Mouse (Mus musculus): Measurements from ENCODE around the gene Ap1s3. TPM values are rescaled to one million over a fixed set of nuclear protein-coding genes. Genes with fewer than 3 reads are reported as not detected.

Gene Ap1s3
- polyA plus RNA-seq, 1 experiment = 1.8 TPM

- WGBS = 11% methylated on average over 5 of the region's 5 CpGs
- TF ChIP-seq POLR2A (IDR thresholded peaks at IDR 0.05; ENCODE audit: borderline replicate concordance, insufficient read depth, low read length) = no peak
- TF ChIP-seq CTCF (IDR thresholded peaks at IDR 0.05; ENCODE audit: borderline replicate concordance, insufficient read depth, low read depth, low read length) = peak; percentile 35; the same call in 1 of the 2 replicates
- H3K27ac ChIP-seq (ENCODE audit: insufficient read depth, low read length) = no peak overlapping the region
Measured at GRCm38 (mm10) chr1:79682936-79683335, 11.2 kb upstream of the Ap1s3 start.

GRCm38 (mm10) chr1:79680777-79681176 is 9.0 kb upstream of the Ap1s3 start:
- Histone ChIP-seq H3K27ac (ENCODE audit: insufficient read depth, low read length) (no peak overlapping the region), H3K4me3 (replicated peaks; ENCODE audit: insufficient read depth, low read depth, low read length) (no peak overlapping the region), H3K4me1 (ENCODE audit: control insufficient read depth, insufficient read depth, low read length) (no peaks in the 10 kb centered on the region), H3K27me3 (ENCODE audit: control insufficient read depth, insufficient read depth, low read length) (no peaks in the 10 kb centered on the region)
- no peak for DNase-seq
- TF ChIP-seq CTCF (IDR thresholded peaks at IDR 0.05; ENCODE audit: borderline replicate concordance, insufficient read depth, low read depth, low read length) (no peak), POLR2A (IDR thresholded peaks at IDR 0.05; ENCODE audit: borderline replicate concordance, insufficient read depth, low read length) (no peak)
- 77% methylated on average over 3 of the region's 3 CpGs for WGBS

More at GRCm38 (mm10) chr1:79682936-79683335, 11.2 kb upstream of the Ap1s3 start:
- Histone ChIP-seq H3K4me1 (ENCODE audit: control insufficient read depth, insufficient read depth, low read length) (no peaks in the 10 kb centered on the region), H3K4me3 (replicated peaks; ENCODE audit: insufficient read depth, low read depth, low read length) (no peak overlapping the region), H3K27me3 (ENCODE audit: control insufficient read depth, insufficient read depth, low read length) (no peaks in the 10 kb centered on the region)
- no peak for DNase-seq

GRCm38 (mm10) chr1:79678117-79678684 is 6.4 kb upstream of the Ap1s3 start:
- TF ChIP-seq CTCF (IDR thresholded peaks at IDR 0.05; ENCODE audit: borderline replicate concordance, insufficient read depth, low read depth, low read length) = no peak
- no peak for TF ChIP-seq POLR2A (IDR thresholded peaks at IDR 0.05; ENCODE audit: borderline replicate concordance, insufficient read depth, low read length)
- 84% methylated on average over 8 of the region's 8 CpGs for WGBS
- H3K27me3 ChIP-seq (ENCODE audit: control insufficient read depth, insufficient read depth, low read length) = no peaks in the 10 kb centered on the region
- H3K27ac ChIP-seq (ENCODE audit: insufficient read depth, low read length) = no peak overlapping the region
- no peak overlapping the region for H3K4me3 ChIP-seq (replicated peaks; ENCODE audit: insufficient read depth, low read depth, low read length)
- DNase-seq = no peak
- H3K4me1 ChIP-seq (ENCODE audit: control insufficient read depth, insufficient read depth, low read length) = no peaks in the 10 kb centered on the region

- H3K4me1 ChIP-seq (ENCODE audit: control insufficient read depth, insufficient read depth, low read length) = no peaks in the 10 kb centered on the region; the same call in 1 of the 2 replicates
- DNase-seq = no peak
- no peak overlapping the region for H3K4me3 ChIP-seq (replicated peaks; ENCODE audit: insufficient read depth, low read depth, low read length)
- no peak overlapping the region for H3K27ac ChIP-seq (ENCODE audit: insufficient read depth, low read length)
- no peak for TF ChIP-seq CTCF (IDR thresholded peaks at IDR 0.05; ENCODE audit: borderline replicate concordance, insufficient read depth, low read depth, low read length)
- no peak for TF ChIP-seq POLR2A (IDR thresholded peaks at IDR 0.05; ENCODE audit: borderline replicate concordance, insufficient read depth, low read length)
- H3K27me3 ChIP-seq (ENCODE audit: control insufficient read depth, insufficient read depth, low read length) = no peaks in the 10 kb centered on the region
- WGBS = 82% methylated on average over 4 of the region's 4 CpGs
Measured at GRCm38 (mm10) chr1:79675716-79676115, 3.9 kb upstream of the Ap1s3 start.

- Histone ChIP-seq H3K4me3 (replicated peaks; ENCODE audit: insufficient read depth, low read depth, low read length) (peak overlapping the region; percentile 82), H3K27me3 (ENCODE audit: control insufficient read depth, insufficient read depth, low read length) (no peaks in the 10 kb centered on the region), H3K4me1 (ENCODE audit: control insufficient read depth, insufficient read depth, low read length) (no peaks in the 10 kb centered on the region; the same call in 1 of the 2 replicates), H3K27ac (ENCODE audit: insufficient read depth, low read length) (no peak overlapping the region)
- WGBS = 5% methylated on average over 11 of the region's 11 CpGs
- DNase-seq = no peak
- no peak for TF ChIP-seq POLR2A (IDR thresholded peaks at IDR 0.05; ENCODE audit: borderline replicate concordance, insufficient read depth, low read length)
- no peak for TF ChIP-seq CTCF (IDR thresholded peaks at IDR 0.05; ENCODE audit: borderline replicate concordance, insufficient read depth, low read depth, low read length)
Measured at GRCm38 (mm10) chr1:79671196-79671542, 603 bp downstream of the Ap1s3 start.

- TF ChIP-seq CTCF (IDR thresholded peaks at IDR 0.05; ENCODE audit: borderline replicate concordance, insufficient read depth, low read depth, low read length) = no peak
- TF ChIP-seq POLR2A (IDR thresholded peaks at IDR 0.05; ENCODE audit: borderline replicate concordance, insufficient read depth, low read length) = no peak
- no peak for DNase-seq
- whole genome bisulfite sequencing = 90% methylated on average over 9 of the region's 9 CpGs
- peaks cover 3% of the 10 kb centered on the region; the same call in 1 of the 2 replicates for H3K4me1 ChIP-seq (ENCODE audit: control insufficient read depth, insufficient read depth, low read length)
- H3K27me3 ChIP-seq (ENCODE audit: control insufficient read depth, insufficient read depth, low read length) = no peaks in the 10 kb centered on the region
- no peak overlapping the region for H3K27ac ChIP-seq (ENCODE audit: insufficient read depth, low read length)
- no peak overlapping the region for H3K4me3 ChIP-seq (replicated peaks; ENCODE audit: insufficient read depth, low read depth, low read length)
Measured at GRCm38 (mm10) chr1:79669419-79669974, 2.3 kb downstream of the Ap1s3 start.

DNA sequence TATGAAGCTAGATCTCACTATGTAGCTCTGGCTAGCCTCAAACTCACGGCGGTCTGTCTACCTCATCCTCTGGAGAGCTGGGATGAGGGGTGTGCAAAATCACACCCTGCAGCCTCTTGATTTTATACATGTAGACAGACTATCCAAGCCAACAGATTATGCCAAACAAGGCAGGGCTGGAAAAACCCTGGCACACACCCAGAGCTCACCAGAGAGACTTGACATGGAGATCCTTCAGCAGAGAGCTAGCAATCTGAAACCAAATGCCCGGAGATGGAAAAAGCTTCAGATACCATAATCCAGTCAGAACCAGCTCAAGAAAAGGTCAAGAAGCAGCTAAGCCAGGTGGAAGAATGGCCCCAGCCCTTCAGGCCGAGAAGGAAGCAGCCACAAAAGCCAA is 6.9 kb downstream of the Ap1s3 start:
- DNase-seq = peak; percentile 26 to 41
- Histone ChIP-seq H3K27ac (ENCODE audit: insufficient read depth, low read length) (no peak overlapping the region), H3K27me3 (ENCODE audit: control insufficient read depth, insufficient read depth, low read length) (no peaks in the 10 kb centered on the region), H3K4me1 (ENCODE audit: control insufficient read depth, insufficient read depth, low read length) (0 out of 2 replicates have a peak, but pooled peaks cover 3% of the 10 kb centered on the region), H3K4me3 (replicated peaks; ENCODE audit: insufficient read depth, low read depth, low read length) (no peak overlapping the region)
- TF ChIP-seq CTCF (IDR thresholded peaks at IDR 0.05; ENCODE audit: borderline replicate concordance, insufficient read depth, low read depth, low read length) (no peak), POLR2A (IDR thresholded peaks at IDR 0.05; ENCODE audit: borderline replicate concordance, insufficient read depth, low read length) (no peak)
- 18% methylated on average over 4 of the region's 4 CpGs for WGBS

DNA sequence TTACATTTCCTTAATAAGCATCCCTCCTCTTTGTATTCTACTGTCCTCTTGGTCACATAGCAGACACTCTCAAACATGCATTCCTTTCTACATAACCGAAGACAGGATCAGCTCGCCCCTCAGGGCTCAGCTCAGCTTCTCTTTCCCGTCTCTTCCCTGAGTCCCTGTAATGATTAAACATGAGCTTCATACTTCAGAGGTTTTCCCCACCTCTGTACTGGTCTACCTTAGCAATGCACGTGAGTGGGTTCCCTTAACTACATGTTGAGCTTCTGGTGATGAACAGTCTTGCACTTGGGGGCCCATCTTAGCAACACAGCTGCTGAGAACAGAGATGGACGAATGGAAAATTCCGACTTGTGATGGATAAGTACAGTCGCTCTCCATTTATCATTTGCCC is 12.2 kb downstream of the Ap1s3 start:
- Histone ChIP-seq H3K4me1 (ENCODE audit: control insufficient read depth, insufficient read depth, low read length) (no peaks in the 10 kb centered on the region), H3K27me3 (ENCODE audit: control insufficient read depth, insufficient read depth, low read length) (no peaks in the 10 kb centered on the region), H3K27ac (ENCODE audit: insufficient read depth, low read length) (no peak overlapping the region), H3K4me3 (replicated peaks; ENCODE audit: insufficient read depth, low read depth, low read length) (no peak overlapping the region)
- no peak for DNase-seq
- TF ChIP-seq POLR2A (IDR thresholded peaks at IDR 0.05; ENCODE audit: borderline replicate concordance, insufficient read depth, low read length) (no peak), CTCF (IDR thresholded peaks at IDR 0.05; ENCODE audit: borderline replicate concordance, insufficient read depth, low read depth, low read length) (no peak)
- WGBS = 90% methylated on average over 7 of the region's 7 CpGs
